Mouse (Mus musculus) small intestine, adult 2 months (tissue): ENCODE results near the gene Gbp9.

Experiments
- CTCF ChIP-seq: fragments of 200-500 bp; IDR thresholded peaks from 2 replicates; pipeline ENCODE4 v1.5.1; 2012; ENCODE audit warnings: low read depth, mild to moderate bottlenecking, control low read depth, inconsistent platforms, low read length, moderate library complexity, mixed read lengths; ENCODE audit not compliant: insufficient replicate concordance, insufficient read length; ENCODE audit errors: extremely low read depth
- POLR2A ChIP-seq: fragments of 200-500 bp; IDR thresholded peaks from 2 replicates; pipeline ENCODE4 v1.6.1; 2012; ENCODE audit warnings: low read depth, mild to moderate bottlenecking, control low read depth, inconsistent platforms, low read length, moderate library complexity

DNA sequence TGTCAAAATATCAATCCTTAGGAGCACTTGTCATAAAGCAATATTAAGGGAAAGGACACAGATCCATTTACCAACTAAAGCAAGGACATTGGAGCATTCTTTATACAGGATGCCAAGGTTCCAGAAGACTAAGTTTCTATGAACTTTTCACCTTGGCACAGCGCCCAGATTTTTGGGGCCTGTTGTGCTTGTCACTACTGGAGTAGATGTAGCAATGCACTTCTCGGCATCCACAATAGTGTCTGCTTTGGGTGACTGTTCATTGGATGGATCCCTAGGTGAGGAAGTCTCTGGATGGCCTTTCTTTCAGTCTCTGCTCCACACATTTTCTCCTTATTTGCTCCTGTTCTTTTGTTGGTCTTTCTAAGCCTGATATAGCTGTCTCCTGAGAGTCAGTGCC, 107.0 kb downstream of the Gbp9 start:
- no peak for TF ChIP-seq POLR2A
- TF ChIP-seq CTCF, result no peak
